Mouse (Mus musculus): ENCODE measurements around the gene Uckl1. TPM values are rescaled to one million over a fixed set of nuclear protein-coding genes. Genes with fewer than 3 reads are reported as not detected.

Uckl1 gene
- polyA plus RNA-seq, 1 experiment from 2014 or later: 61.3 TPM

- WGBS: 100% methylated on average over 3 of the region's 3 CpGs
- Histone ChIP-seq H3K4me1 (replicated peaks) (peaks cover 27% of the 10 kb centered on the region), H3K27ac (no peak overlapping the region), H3K27me3 (no peaks in the 10 kb centered on the region), H3K9me3 (no peaks in the 10 kb centered on the region), H3K4me3 (no peak overlapping the region), H3K36me3 (peaks cover 81% of the 10 kb centered on the region), H3K9ac (no peak overlapping the region), H3K4me2 (no peak overlapping the region)
- no peak for ATAC-seq (ENCODE audit: low FRiP score)
Measured at GRCm38 (mm10) chr2:181586124-181586523, 1.4 kb upstream of the Uckl1 start.

- Histone ChIP-seq H3K4me2 (no peak overlapping the region), H3K4me3 (no peak overlapping the region), H3K9me3 (no peaks in the 10 kb centered on the region), H3K27me3 (no peaks in the 10 kb centered on the region), H3K4me1 (replicated peaks) (peaks cover 27% of the 10 kb centered on the region), H3K9ac (no peak overlapping the region), H3K27ac (no peak overlapping the region), H3K36me3 (peaks cover 78% of the 10 kb centered on the region)
- 91% methylated on average over 5 of the region's 5 CpGs for WGBS
- no peak for ATAC-seq (ENCODE audit: low FRiP score)
Measured at GRCm38 (mm10) chr2:181585506-181585905, 814 bp upstream of the Uckl1 start.

GRCm38 (mm10) chr2:181583460-181584257, 1.0 kb downstream of the Uckl1 start:
- ATAC-seq (ENCODE audit: low FRiP score): no peak
- Histone ChIP-seq H3K4me2 (no peak overlapping the region), H3K9me3 (no peaks in the 10 kb centered on the region), H3K36me3 (peaks cover 59% of the 10 kb centered on the region), H3K4me1 (replicated peaks) (peaks cover 36% of the 10 kb centered on the region), H3K27ac (no peak overlapping the region), H3K27me3 (no peaks in the 10 kb centered on the region), H3K9ac (no peak overlapping the region), H3K4me3 (no peak overlapping the region)
- WGBS: 86% methylated on average over 3 of the region's 3 CpGs

- no peak overlapping the region for H3K4me3 ChIP-seq
- no peak overlapping the region for H3K27ac ChIP-seq
- ATAC-seq (ENCODE audit: low FRiP score): no peak
- H3K9me3 ChIP-seq: no peaks in the 10 kb centered on the region
- no peak overlapping the region for H3K9ac ChIP-seq
- no peak overlapping the region for H3K4me2 ChIP-seq
- WGBS: 92% methylated on average over 1 of the region's 1 CpGs
- peaks cover 52% of the 10 kb centered on the region for H3K36me3 ChIP-seq
- H3K4me1 ChIP-seq (replicated peaks): peaks cover 43% of the 10 kb centered on the region
- H3K27me3 ChIP-seq: no peaks in the 10 kb centered on the region
Measured at GRCm38 (mm10) chr2:181582939-181583338, 1.8 kb downstream of the Uckl1 start.

- Histone ChIP-seq H3K27me3 (no peaks in the 10 kb centered on the region), H3K4me3 (peak overlapping the region; percentile 67), H3K36me3 (peaks cover 47% of the 10 kb centered on the region), H3K9me3 (no peaks in the 10 kb centered on the region), H3K27ac (peak overlapping the region; percentile 96; the same call in 1 of the 2 replicates), H3K4me2 (peak overlapping the region; percentile 69), H3K9ac (peak overlapping the region; percentile 24; the same call in 1 of the 2 replicates), H3K4me1 (replicated peaks) (peaks cover 49% of the 10 kb centered on the region)
- no peak for ATAC-seq (ENCODE audit: low FRiP score)
- 69% methylated on average over 2 of the region's 2 CpGs for WGBS
Measured at GRCm38 (mm10) chr2:181582358-181582757, 2.3 kb downstream of the Uckl1 start.

- Histone ChIP-seq H3K4me2 (peak overlapping the region; percentile 69), H3K4me1 (replicated peaks) (peaks cover 56% of the 10 kb centered on the region), H3K9ac (peak overlapping the region; percentile 91), H3K36me3 (peaks cover 39% of the 10 kb centered on the region), H3K4me3 (peak overlapping the region; percentile 67), H3K27ac (peak overlapping the region; percentile 96), H3K27me3 (no peaks in the 10 kb centered on the region), H3K9me3 (no peaks in the 10 kb centered on the region)
- ATAC-seq (ENCODE audit: low FRiP score): peak; percentile 71
- WGBS: under 1% methylated on average over 49 of the region's 49 CpGs
Measured at GRCm38 (mm10) chr2:181581402-181582120, 3.1 kb downstream of the Uckl1 start.

GRCm38 (mm10) chr2:181581016-181581401, 3.7 kb downstream of the Uckl1 start:
- Histone ChIP-seq H3K9me3 (no peaks in the 10 kb centered on the region), H3K4me1 (replicated peaks) (peaks cover 56% of the 10 kb centered on the region), H3K27me3 (no peaks in the 10 kb centered on the region), H3K27ac (peak overlapping the region; percentile 96), H3K4me2 (peak overlapping the region; percentile 69), H3K9ac (peak overlapping the region; percentile 91), H3K36me3 (peaks cover 34% of the 10 kb centered on the region), H3K4me3 (peak overlapping the region; percentile 67)
- under 1% methylated on average over 11 of the region's 11 CpGs for WGBS
- peak; percentile 81 for ATAC-seq (ENCODE audit: low FRiP score)

- Histone ChIP-seq H3K9ac (peak overlapping the region; percentile 91), H3K4me2 (peak overlapping the region; percentile 69), H3K4me1 (replicated peaks) (peaks cover 56% of the 10 kb centered on the region), H3K27ac (0 out of 2 replicates have a peak overlapping the region, but pooled peaks have one; percentile 68), H3K27me3 (no peaks in the 10 kb centered on the region), H3K4me3 (peak overlapping the region; percentile 67), H3K36me3 (peaks cover 26% of the 10 kb centered on the region), H3K9me3 (no peaks in the 10 kb centered on the region)
- WGBS: 82% methylated on average over 5 of the region's 5 CpGs
- ATAC-seq (ENCODE audit: low FRiP score): no peak
Measured at GRCm38 (mm10) chr2:181580131-181580772, 4.4 kb downstream of the Uckl1 start.

GRCm38 (mm10) chr2:181579681-181580080, 5.0 kb downstream of the Uckl1 start:
- no peak for ATAC-seq (ENCODE audit: low FRiP score)
- H3K27me3 ChIP-seq: no peaks in the 10 kb centered on the region
- WGBS: 96% methylated on average over 1 of the region's 1 CpGs

GRCm38 (mm10) chr2:181578790-181579618, 5.7 kb downstream of the Uckl1 start:
- no peak for ATAC-seq (ENCODE audit: low FRiP score)
- peaks cover 56% of the 10 kb centered on the region for H3K4me1 ChIP-seq (replicated peaks)
- H3K9ac ChIP-seq: peak overlapping the region; percentile 47; the same call in 1 of the 2 replicates
- peaks cover 21% of the 10 kb centered on the region for H3K36me3 ChIP-seq
- H3K4me3 ChIP-seq: no peak overlapping the region
- 83% methylated on average over 5 of the region's 5 CpGs for WGBS
- H3K27ac ChIP-seq: no peak overlapping the region
- H3K27me3 ChIP-seq: no peaks in the 10 kb centered on the region
- H3K9me3 ChIP-seq: no peaks in the 10 kb centered on the region
- no peak overlapping the region for H3K4me2 ChIP-seq

More at GRCm38 (mm10) chr2:181579681-181580080, 5.0 kb downstream of the Uckl1 start:
- Histone ChIP-seq H3K27ac (no peak overlapping the region), H3K4me3 (no peak overlapping the region), H3K4me1 (replicated peaks) (peaks cover 56% of the 10 kb centered on the region), H3K9ac (peak overlapping the region; percentile 47; the same call in 1 of the 2 replicates), H3K36me3 (peaks cover 21% of the 10 kb centered on the region), H3K4me2 (no peak overlapping the region), H3K9me3 (no peaks in the 10 kb centered on the region)

- Histone ChIP-seq H3K4me2 (no peak overlapping the region), H3K36me3 (peaks cover 22% of the 10 kb centered on the region), H3K27ac (no peak overlapping the region), H3K4me1 (replicated peaks) (peaks cover 56% of the 10 kb centered on the region), H3K9ac (peak overlapping the region; percentile 47; the same call in 1 of the 2 replicates), H3K9me3 (no peaks in the 10 kb centered on the region), H3K27me3 (no peaks in the 10 kb centered on the region), H3K4me3 (no peak overlapping the region)
- ATAC-seq (ENCODE audit: low FRiP score): no peak
- 86% methylated on average over 7 of the region's 7 CpGs for WGBS
Measured at GRCm38 (mm10) chr2:181577981-181578581, 6.6 kb downstream of the Uckl1 start.
